Mouse (Mus musculus) mouse embryonic stem cell (cell line): ENCODE measurements around the gene Sept1.
"Not testable (repeated sequence)": the region's sequence is repeated elsewhere in the genome, so short reads cannot be mapped to it uniquely, and the experiment has no call there.

Source experiments
- in situ Hi-C, 2 experiments: fragments of 300-500 bp; cut with MboI; formaldehyde crosslinking; loops; 1 replicate in 1 of 2; 3 replicates in 1 of 2; pipeline ENCODE4 v1.14.3; 2019 to 2020; ENCODE audit warnings: low sequenced_read_pairs in 2 of 2, low pct_unique_long_range_greater_than_20kb in 1 of 2, mixed read lengths in 1 of 2; ENCODE audit not compliant: unreplicated experiment in 1 of 2

Sept1 gene

DNA sequence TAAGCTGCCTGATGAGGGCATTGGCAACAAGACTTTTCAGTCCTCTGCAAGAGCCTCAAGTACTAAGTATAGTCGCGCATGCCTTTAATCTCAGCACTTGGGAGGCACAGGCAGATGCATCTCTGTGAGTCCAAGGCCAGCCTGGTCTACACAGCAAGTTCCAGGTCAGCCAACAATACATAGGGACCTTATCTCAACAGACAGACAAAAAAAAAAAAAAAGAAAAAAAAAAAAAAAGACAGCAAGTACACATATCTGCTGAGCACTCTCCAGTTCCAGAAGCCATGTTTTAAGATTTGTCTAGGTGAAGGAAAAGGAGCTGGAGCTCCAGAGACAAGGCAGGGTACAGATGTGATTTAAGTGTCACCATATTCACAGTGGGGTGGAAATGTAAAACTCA is 23.0 kb upstream of the Sept1 start:
- in situ Hi-C loops = no loop called here

DNA sequence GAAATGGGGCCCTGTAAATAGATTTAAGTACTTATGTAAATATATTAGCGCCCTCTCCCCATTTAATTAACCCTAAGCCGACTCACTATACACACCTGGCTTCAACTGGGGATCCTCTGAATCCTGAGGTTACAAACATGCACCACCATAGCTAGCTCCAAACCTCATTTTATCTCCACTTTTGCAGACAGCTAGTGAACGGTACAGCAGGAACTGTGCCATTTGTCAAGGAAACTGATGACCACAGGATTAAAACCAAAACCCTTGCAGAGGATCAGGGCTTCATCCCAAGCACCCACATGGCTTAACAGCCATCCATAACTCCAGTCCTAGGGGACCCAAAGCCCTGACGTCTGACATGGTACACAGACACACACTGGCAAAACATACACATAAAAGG is 22.1 kb upstream of the Sept1 start:
- in situ Hi-C loops = no loop called here

DNA sequence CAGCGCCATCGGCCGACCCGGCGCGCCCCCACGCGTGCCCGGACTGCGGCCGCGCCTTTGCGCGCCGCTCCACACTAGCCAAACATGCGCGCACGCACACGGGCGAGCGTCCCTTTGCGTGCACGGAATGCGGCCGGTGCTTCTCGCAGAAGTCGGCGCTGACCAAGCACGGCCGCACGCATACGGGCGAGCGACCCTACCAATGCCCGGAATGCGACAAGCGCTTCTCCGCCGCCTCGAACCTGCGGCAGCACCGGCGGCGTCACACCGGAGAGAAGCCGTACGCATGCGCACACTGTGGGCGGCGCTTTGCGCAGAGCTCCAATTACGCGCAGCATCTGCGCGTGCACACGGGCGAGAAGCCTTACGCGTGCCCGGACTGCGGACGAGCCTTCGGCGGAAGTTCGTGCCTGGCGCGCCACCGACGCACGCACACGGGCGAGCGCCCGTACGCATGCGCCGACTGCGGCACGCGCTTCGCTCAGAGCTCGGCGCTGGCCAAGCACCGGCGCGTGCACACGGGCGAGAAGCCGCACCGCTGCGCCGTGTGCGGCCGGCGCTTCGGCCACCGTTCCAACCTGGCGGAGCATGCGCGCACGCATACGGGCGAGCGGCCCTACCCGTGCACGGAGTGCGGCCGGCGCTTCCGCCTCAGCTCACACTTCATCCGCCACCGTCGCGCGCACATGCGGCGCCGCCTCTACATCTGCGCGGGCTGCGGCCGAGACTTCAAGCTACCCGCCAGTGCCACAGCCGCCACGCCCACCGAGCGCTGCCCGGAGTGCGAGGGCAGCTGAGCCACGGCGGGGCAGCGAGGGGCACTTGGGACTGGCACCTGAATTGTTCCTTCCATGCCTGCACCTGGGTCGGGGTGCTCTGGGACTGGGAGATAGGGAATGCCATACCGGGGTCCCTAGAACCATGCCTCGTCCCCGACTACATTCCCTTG is 21.2 kb upstream of the Sept1 start:
- in situ Hi-C loops = no loop called here

DNA sequence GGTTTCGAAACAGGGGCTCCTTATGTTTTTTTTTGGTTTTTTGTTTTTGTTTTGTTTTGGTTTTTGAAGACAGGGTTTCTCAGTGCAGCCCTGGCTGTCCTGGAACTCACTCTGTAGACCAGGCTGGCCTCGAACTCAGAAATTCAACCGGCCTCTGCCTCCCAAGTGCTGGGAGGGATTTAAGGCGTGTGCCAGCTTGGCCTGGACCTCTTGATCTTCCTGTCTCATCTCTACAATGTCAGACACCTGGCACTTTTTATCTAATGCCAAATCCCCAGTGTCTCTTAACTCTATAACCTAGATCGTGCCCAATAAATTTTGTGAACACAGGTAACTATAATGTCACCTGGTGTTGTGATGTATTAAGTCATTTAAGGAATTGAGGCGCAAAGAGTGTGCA is 20.4 kb upstream of the Sept1 start:
- in situ Hi-C loops = no loop called here

DNA sequence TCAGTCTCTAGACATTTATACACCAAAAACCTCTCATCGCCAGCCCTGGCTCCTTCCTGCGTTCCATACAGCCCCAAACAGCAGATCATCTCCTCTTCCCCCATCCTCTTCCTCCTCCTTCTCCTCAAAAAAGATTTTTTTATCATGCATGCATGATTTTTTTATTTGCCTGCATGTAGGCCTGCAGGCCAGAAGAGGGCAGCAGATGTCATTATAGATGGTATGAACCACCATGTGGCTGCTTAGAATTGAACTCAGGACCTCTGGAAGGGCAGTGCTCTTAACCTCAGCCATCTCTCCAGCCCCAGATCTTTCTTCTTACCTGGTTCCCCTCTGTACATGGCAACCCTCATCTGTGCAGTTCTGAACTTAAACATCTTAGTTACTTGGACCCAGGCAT is 19.5 kb upstream of the Sept1 start:
- in situ Hi-C loops = no loop called here

DNA sequence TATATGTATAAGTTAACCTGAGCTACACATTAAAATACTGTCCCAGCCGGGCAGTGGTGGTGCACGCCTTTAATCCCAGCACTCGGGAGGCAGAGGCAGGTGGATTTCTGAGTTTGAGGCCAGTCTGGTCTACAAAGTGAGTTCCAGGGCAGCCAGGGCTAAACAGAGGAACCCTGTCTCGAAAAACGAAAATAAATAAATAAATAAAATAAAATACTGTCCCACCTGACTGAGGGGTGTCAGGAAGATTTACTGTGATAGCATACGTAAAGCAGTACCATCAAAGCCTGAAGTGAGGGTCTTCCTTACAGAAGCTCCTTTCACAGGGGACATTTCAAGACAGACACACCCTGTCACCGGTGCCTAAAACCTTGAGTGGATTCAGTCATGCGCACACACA is 17.6 kb upstream of the Sept1 start:
- in situ Hi-C loops = not testable (repeated sequence)

DNA sequence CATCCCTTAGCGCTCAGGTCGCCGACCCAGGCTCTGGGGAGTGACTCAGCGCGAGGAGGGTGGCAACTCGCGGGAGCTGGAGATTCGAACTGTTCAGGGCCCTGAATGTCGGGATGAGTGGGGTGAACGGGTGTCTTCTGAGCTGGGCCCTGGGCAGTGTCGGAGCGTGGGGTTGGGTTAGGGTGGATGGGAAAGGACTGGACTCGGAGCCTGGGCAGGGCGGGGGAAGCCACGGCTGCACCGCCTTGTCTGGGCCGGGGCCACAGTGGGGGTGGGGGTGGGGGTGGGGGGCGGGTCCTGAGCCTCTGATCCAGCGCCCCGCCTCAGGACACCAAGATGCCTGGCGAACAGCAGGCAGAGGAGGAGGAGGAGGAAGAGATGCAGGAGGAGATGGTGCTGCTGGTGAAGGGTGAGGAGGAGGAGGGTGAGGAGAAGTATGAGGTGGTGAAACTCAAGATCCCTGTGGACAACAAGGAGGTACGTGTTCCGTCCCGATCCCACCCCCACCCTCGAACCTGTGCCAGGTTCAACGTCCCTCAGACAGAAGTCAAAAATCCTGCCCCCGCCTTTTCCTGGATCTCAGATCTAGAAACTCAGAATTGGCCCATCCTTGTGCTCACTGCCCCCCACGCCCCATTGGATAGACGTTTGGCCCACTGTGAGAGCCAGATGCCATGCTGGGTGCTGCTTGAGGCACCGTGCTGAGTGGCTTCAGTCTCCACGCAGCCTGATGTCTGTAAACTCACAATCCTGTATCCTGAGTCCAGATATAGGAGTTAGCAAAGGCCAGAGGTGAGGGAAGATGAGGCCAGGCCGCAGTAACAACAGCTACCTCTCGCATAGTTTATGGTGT is 12.0 kb upstream of the Sept1 start:
- in situ Hi-C loops = no loop called here

DNA sequence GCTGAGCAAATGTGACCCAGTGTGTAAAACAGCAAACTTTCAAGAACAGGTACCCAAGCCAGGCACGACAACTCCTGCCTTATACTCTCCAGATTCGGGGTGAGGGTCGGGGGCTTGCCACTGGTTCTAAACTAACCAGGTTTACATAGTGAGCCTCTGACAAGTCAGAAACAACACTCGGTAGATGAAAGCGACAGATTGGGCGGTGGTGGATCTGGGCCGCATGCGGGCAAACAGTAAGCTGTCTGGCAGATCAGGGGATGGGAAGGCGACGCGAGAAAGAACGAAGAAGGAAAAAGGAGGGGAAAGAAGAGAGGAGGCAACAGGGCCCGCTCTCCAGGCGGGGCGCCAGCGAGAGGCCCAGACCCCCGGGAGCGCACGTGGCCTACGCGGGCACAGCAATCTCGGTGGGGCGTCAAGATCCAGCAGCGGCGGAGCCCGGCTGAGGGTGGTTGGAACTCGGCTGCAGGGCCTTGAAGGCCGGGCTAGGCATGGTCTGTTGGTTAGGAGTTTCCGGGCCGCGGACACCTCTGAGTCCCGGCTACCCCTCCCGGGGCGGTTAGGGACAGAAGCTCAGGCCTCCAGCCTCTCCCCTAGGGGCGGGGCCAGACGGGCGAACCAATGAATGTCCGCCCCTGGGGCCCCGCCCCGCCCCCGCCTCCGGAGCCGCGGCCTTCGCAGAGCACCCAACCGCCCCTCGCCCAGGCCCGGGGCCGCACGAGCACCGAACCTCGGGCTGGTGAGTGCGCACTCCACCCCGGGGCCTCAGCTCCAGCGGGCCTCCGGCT is 11.1 kb upstream of the Sept1 start, which contains the start of gene Zfp771:
Zfp771 (plus strand) TSS at position 405 of the 788 bp plus-strand sequence.
- in situ Hi-C loops = no loop called here

DNA sequence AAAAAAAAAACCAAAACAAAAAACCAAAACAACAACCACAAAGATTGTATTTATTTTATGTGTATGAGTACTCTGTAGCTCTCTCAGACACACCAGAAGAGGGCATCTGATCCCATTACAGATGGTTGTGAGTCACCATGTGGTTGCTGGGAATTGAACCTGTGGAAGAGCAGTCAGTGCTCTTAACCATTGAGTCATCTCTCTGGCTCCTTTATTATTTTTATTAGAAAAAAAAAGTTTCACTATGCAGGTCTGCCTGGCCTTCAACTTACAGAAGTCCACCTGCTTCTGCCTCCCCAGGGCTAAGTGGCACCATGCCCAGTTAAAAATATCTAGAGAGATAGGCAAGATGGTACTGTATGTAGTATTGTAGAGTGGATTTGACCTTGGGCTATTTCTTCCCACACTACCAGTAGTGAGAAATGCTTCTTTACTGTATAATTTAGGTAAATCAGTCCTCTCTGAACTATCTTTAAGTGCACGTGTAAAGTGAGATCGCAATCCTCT is 10.5 kb upstream of the Sept1 start:
- in situ Hi-C loops = no loop called here

DNA sequence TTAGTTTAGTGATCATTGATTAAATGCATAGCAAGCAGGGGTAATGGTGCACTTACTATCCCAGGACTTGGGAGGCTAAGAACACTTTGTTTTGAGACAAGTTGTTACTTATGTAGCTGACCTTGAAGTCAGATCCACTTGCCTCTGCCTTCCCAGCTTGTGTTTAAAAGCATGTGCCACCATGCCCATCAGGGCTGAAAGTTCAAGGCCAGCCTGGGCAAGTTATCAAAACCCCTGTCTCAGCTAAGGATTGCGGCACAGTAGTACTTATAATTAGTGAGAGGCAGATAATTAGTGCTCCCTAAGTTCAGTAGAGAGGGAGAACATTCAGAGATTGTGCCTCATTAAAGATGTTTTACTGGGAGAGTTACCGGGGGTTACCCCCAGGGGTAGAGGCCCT is 1.8 kb upstream of the Sept1 start:
- in situ Hi-C loops = no loop called here

DNA sequence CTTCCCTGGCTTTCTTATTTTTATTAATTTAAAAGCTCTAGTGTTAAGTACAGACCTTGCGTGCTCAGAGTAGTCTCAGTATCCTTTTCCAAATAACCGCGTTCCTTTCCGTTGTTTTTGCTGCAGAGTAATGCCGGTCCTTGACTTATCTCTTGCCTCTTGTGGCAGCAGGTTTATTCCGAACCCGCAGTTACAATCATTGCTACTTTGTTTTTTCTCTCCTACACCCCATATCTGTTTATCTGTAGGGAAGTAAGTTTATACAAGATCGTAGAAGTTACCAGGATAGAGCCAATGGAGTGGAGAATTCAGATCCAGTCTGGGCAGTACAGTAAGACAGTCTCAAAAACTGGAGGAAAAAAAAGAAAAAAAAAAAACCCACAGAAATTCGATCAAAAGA is 835 bp upstream of the Sept1 start:
- in situ Hi-C loops = no loop called here

DNA sequence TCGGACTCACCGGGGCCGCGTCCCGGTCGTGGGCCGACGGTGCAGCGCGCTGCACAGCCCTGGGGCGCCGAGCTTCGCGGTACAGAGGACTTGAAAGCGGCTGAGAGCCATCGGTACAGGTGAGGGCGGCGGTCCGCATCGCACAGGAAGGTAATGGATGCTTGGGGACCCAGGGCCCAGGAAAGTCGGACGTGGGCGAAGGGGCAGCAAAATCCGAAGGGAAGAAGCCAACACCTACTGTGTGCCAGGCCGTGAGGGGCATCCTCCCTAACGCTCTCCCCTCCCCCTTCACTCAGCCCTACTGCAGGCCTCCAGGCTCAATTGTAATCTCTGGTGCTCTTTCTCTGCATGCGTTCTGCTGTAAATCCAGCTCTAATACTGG is 429 bp upstream of the Sept1 start:
- in situ Hi-C loops = no loop called here

DNA sequence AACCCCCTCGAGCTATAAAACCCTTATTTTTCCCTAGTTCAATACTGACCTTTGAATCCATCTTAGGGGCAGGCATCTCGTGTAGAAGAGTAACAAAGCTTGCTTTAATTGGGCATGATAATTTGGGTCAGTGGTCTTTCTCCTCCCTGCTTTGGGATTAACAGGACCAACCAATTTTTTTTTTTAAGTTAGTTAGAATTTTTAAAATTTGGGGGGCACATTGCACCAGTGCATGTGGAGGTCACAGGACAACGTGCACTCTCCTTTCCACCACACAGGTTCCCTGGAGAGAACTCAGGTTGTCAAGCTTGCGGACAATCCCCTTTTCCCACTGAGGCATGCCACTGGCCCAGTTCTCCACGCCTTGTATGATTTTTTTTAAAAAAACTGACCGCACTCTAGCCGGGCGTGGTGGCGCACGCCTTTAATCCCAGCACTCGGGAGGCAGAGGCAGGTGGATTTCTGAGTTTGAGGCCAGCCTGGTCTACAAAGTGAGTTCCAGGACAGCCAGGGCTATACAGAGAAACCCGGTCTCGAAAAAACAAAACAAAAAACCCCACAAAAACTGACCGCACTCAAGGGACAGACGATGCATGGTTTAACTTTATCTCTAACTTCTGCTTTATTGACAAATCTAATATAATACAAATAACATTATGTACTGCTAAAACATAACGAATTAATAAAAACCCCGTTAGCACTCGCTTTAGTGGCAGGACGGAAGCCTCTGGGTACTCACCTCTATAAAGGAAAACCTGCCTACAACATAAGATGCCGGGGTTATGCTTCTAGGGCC is 906 bp downstream of the Sept1 start:
- in situ Hi-C loops = no loop called here

DNA sequence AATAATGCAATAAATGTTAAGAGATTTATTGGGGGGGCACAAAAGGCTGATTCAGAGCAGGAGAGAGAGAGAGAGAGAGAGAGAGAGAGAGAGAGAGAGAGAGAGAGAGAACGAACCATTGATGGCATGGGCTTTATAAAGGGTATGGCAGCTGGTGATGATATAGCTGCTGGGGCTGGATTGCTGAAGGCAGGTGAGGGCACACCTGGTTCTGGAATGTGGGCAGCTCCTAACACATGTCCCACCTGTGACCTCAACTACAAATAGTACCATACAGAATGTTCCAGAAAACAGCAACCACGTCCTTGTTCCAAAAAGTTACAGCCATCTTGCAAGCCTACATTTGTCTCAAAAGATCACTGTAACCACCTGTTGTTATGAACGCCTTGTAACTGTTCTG is 1.6 kb downstream of the Sept1 start:
- in situ Hi-C loops = no loop called here

DNA sequence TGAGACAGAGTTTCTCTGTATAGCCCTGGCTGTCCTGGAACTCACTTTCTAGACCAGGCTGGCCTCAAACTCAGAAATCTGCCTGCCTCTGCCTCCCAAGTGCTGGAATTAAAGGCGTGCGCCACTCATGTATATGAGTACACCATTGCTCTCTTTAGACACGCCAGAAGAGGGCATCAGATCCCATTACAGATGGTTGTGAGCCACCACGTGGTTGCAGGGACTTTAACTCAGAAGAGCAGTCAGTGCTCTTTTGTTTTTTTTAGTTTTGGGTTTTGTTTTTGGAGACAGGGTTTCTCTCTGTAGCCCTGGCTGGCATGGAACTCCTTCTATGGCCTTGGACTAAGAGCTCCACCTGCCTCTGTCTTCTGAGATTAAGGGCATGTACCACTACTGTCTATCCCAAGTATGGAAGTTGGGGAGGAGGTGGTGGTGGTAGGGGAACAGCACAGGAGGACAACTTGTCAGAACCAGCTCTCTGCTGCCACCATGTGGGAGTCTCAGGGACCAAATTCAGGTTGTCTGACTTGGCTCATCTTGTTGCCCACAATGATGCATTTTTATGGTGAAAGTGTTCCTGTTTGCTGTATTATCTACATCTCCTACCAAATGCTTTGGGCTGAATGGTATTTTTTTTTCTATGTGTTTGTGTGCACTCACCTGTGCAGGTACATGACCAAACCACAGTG is 4.2 kb downstream of the Sept1 start:
- in situ Hi-C loops = no loop called here

DNA sequence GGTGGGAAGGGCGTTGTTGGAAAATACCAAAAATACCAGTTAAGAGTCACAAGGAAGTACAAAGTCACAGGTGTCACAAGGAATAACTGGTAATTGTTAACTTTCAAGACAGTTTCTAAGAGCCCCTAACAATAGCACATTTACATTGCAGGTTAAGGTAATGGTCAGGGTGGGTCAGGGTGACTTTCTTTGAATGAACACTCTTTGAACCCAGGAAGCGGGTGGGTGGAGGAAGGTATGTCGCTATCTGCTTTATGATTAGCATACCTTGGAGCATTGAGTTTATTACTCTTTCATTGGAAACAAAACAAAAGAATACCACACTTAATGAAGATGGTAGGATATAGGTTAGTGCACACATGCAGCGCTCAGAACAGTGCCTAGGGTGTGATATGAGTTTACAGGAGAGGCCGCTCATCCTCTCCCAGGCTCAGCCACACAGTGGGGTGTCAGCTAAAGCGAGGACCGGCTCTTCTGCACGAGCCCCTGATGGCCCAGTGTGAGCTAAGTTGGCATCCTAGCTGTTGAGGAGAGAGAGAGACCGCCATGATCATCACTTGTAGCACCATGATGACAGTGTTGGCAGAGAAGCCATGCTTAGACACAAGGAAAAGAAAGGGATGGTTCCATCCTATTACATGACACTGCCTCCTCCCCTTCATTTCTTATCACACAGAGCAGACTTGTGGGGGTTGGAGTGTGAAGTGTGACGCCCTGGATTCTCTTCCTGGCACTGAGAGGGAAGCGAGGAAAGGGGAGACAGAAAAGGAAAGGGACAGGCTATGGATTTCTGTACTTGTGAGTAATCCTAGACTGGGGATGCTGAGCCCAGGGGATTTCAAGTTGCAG is 7.6 kb downstream of the Sept1 start:
- in situ Hi-C loops = no loop called here

DNA sequence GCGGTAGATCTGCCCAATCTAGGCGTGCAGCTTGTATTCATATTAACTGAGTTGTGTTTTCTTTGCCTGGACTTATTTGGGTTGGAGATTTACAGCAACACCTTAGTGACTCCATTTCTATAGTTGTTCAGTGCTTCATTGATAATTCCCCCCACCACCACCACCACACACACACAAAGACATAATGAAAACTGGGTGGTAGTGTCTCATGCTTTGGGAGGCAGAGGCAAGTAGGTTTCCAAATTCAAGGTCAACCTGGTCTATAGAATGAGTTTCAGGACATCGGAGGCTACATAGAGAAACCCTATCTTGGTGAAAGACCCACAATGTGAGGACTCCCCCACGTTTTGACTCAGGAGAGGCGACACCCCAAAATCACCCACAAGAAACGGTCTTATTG is 8.3 kb downstream of the Sept1 start:
- in situ Hi-C loops = no loop called here
